Mouse (Mus musculus) lung, embryonic 14.5 days (tissue): ENCODE measurements around the gene Rpl36a. TPM values are rescaled to one million over a fixed set of nuclear protein-coding genes. Genes with fewer than 3 reads are reported as not detected.

Source experiments
- ATAC-seq: fragments of 200-750 bp; cut with Nextera tagmentation; 2 replicates; pipeline ENCODE4 v1.8.0; 2017; ENCODE audit warnings: mild to moderate bottlenecking, moderate TSS enrichment, moderate library complexity; ENCODE audit not compliant: insufficient read depth
- DNase-seq: peaks from one replicate; pipeline ENCODE4 v3.0.0-alpha.2; 2015
- H3K27ac ChIP-seq: fragments of 300-500 bp; sonication (generic); 2 replicates; pipeline ENCODE4 v1.5.1; 2014; ENCODE audit warnings: low read depth, mild to moderate bottlenecking, moderate library complexity
- H3K27me3 ChIP-seq: fragments of 300-500 bp; sonication (generic); 2 replicates; pipeline ENCODE4 v1.6.1; 2014; ENCODE audit warnings: low read length, control low read depth; ENCODE audit not compliant: insufficient read depth
- H3K36me3 ChIP-seq: fragments of 300-500 bp; sonication (generic); 2 replicates; pipeline ENCODE4 v1.6.1; 2014; ENCODE audit warnings: control low read depth; ENCODE audit not compliant: insufficient read depth
- H3K4me1 ChIP-seq: fragments of 300-500 bp; sonication (generic); 2 replicates; pipeline ENCODE4 v1.6.1; 2014; ENCODE audit warnings: antibody characterized with exemption, control low read depth; ENCODE audit not compliant: insufficient read depth
- H3K4me2 ChIP-seq: fragments of 300-500 bp; sonication (generic); 2 replicates; pipeline ENCODE4 v1.6.1; 2014; ENCODE audit warnings: mild to moderate bottlenecking
- H3K4me3 ChIP-seq: fragments of 300-500 bp; sonication (generic); 2 replicates; pipeline ENCODE4 v1.5.1; 2014; ENCODE audit warnings: low read depth, low read length
- H3K9ac ChIP-seq: fragments of 300-500 bp; sonication (generic); 2 replicates; pipeline ENCODE4 v1.6.1; 2014
- H3K9me3 ChIP-seq: fragments of 300-500 bp; sonication (generic); 2 replicates; pipeline ENCODE4 v1.6.1; 2016; ENCODE audit warnings: low read depth, low read length, control low read depth
- CTCF ChIP-seq: IDR thresholded peaks from 2 replicates; pipeline ENCODE4 v1.5.1; 2016; ENCODE audit warnings: antibody characterized with exemption, low read depth
- WGBS: fragments of 180-500 bp; shearing (Covaris S2); extraction: QIAGEN DNeasy Blood & Tissue Kit; methylation state at CpG from one replicate; pipeline ENCODE4 v1.1.7; 2014; 5-methylcytosine and 5-hydroxymethylcytosine counted together
- polyA plus RNA-seq: library from polyadenylated mRNA; unstranded; fragments of >200 nt; fragmentation: Nextera tagmentation; extraction: Ambion mirVana; gene quantifications from 2 replicates; pipeline ENCODE4 v1.2.1, GENCODE M21; 2014

Gene Rpl36a
- polyA plus RNA-seq, 1 experiment from 2014 or later = 491 TPM

DNA sequence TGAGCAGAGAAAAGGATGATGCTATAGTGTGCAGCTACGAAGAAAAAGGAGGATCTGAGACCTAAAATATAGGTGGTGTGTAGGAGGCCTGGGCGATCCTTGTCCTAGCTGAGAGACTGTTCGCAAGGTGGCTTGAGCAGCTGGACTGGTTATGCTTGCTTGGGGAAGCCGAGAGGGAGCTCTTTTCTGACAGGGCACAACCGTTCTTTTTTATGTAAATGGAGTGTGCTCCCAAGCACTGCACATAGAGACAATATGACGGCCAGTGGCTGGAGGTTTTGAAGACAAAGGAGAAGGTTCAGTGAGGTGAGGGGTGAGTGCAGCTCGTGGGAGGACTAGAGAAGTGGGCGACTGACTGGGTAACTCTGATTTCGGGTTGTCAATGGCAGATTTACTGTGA, 34.2 kb downstream of the Rpl36a start:
- DNase-seq (no peak), ATAC-seq (no peak)
- Histone ChIP-seq H3K27ac (no peak overlapping the region), H3K4me2 (no peak overlapping the region), H3K36me3 (no peaks in the 10 kb centered on the region), H3K27me3 (no peaks in the 10 kb centered on the region), H3K9ac (no peak overlapping the region), H3K4me3 (no peak overlapping the region), H3K9me3 (no peaks in the 10 kb centered on the region), H3K4me1 (no peaks in the 10 kb centered on the region)
- WGBS = 54% methylated on average over 9 of the region's 9 CpGs
- no peak for TF ChIP-seq CTCF

- Histone ChIP-seq H3K27me3 (no peaks in the 10 kb centered on the region), H3K9me3 (no peaks in the 10 kb centered on the region), H3K27ac (no peak overlapping the region), H3K9ac (no peak overlapping the region), H3K4me1 (no peaks in the 10 kb centered on the region), H3K36me3 (no peaks in the 10 kb centered on the region), H3K4me3 (no peak overlapping the region), H3K4me2 (no peak overlapping the region)
- DNase-seq (peak; percentile 4), ATAC-seq (no peak)
- TF ChIP-seq CTCF = no peak
- 52% methylated on average over 8 of the region's 8 CpGs for WGBS
These were observed 34.9 kb downstream of the Rpl36a start for GRCm38 (mm10) chrX:134620254-134620865.

- WGBS = 74% methylated on average over 3 of the region's 3 CpGs
- DNase-seq (no peak), ATAC-seq (no peak)
- H3K36me3 ChIP-seq = no peaks in the 10 kb centered on the region
- no peak for TF ChIP-seq CTCF
- no peak overlapping the region for H3K4me3 ChIP-seq
- no peaks in the 10 kb centered on the region for H3K9me3 ChIP-seq
- H3K4me1 ChIP-seq = no peaks in the 10 kb centered on the region
- no peaks in the 10 kb centered on the region for H3K27me3 ChIP-seq
- no peak overlapping the region for H3K4me2 ChIP-seq
- H3K9ac ChIP-seq = no peak overlapping the region
- H3K27ac ChIP-seq = no peak overlapping the region
These were observed 36.2 kb downstream of the Rpl36a start for GRCm38 (mm10) chrX:134621685-134622084.

- ATAC-seq (no peak), DNase-seq (no peak)
- no peak overlapping the region for H3K27ac ChIP-seq
- no peaks in the 10 kb centered on the region for H3K27me3 ChIP-seq
- no peaks in the 10 kb centered on the region for H3K9me3 ChIP-seq
- no peaks in the 10 kb centered on the region for H3K4me1 ChIP-seq
- no peak overlapping the region for H3K9ac ChIP-seq
- H3K36me3 ChIP-seq = no peaks in the 10 kb centered on the region
- no peak overlapping the region for H3K4me2 ChIP-seq
- TF ChIP-seq CTCF = no peak
- H3K4me3 ChIP-seq = no peak overlapping the region
- 49% methylated on average over 4 of the region's 4 CpGs for WGBS
These were observed 37.9 kb downstream of the Rpl36a start for GRCm38 (mm10) chrX:134623350-134623749.

DNA sequence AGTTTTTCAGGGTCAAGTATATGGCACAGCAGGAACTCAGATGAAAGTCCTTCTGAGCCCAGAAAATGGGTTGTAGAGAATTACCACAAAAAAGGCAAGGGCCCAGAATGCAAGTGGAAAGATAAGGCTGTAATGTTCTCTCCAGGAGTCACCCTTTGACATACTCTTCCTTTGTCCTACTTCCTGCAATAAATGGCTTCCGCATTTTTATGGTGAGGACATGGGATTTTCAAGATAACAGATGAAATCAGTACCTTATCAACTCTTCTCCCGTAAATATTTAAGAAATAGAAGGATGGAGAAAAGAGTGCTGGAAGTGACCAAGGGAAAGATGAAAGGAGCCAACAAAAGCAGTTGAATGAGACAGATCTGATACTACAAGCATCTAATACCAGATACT, 42.7 kb downstream of the Rpl36a start:
- Histone ChIP-seq H3K27ac (no peak overlapping the region), H3K27me3 (no peaks in the 10 kb centered on the region), H3K9me3 (no peaks in the 10 kb centered on the region), H3K36me3 (no peaks in the 10 kb centered on the region), H3K9ac (no peak overlapping the region), H3K4me2 (no peak overlapping the region), H3K4me1 (no peaks in the 10 kb centered on the region), H3K4me3 (no peak overlapping the region)
- ATAC-seq (no peak), DNase-seq (no peak)
- WGBS = 62% methylated on average over 2 of the region's 2 CpGs
- TF ChIP-seq CTCF = no peak

- Histone ChIP-seq H3K36me3 (no peaks in the 10 kb centered on the region), H3K4me3 (no peak overlapping the region), H3K27me3 (no peaks in the 10 kb centered on the region), H3K9ac (no peak overlapping the region), H3K9me3 (no peaks in the 10 kb centered on the region), H3K4me2 (no peak overlapping the region), H3K27ac (no peak overlapping the region), H3K4me1 (no peaks in the 10 kb centered on the region)
- ATAC-seq (no peak), DNase-seq (no peak)
- WGBS = 90% methylated on average over 5 of the region's 5 CpGs
- TF ChIP-seq CTCF = no peak
These were observed 47.3 kb downstream of the Rpl36a start for GRCm38 (mm10) chrX:134632710-134633109.

- DNase-seq (no peak), ATAC-seq (no peak)
- TF ChIP-seq CTCF = no peak
- no peak overlapping the region for H3K4me3 ChIP-seq
- no peaks in the 10 kb centered on the region for H3K36me3 ChIP-seq
- H3K4me2 ChIP-seq = no peak overlapping the region
- no peaks in the 10 kb centered on the region for H3K9me3 ChIP-seq
- no peaks in the 10 kb centered on the region for H3K27me3 ChIP-seq
- no peak overlapping the region for H3K27ac ChIP-seq
- H3K9ac ChIP-seq = no peak overlapping the region
- 46% methylated on average over 3 of the region's 3 CpGs for WGBS
- H3K4me1 ChIP-seq = no peaks in the 10 kb centered on the region
These were observed 49.7 kb downstream of the Rpl36a start for GRCm38 (mm10) chrX:134635111-134635510.

GRCm38 (mm10) chrX:134635860-134636259, 50.4 kb downstream of the Rpl36a start:
- TF ChIP-seq CTCF = no peak
- Histone ChIP-seq H3K9me3 (no peaks in the 10 kb centered on the region), H3K4me1 (no peaks in the 10 kb centered on the region), H3K36me3 (no peaks in the 10 kb centered on the region), H3K9ac (no peak overlapping the region), H3K27me3 (no peaks in the 10 kb centered on the region), H3K27ac (no peak overlapping the region), H3K4me3 (no peak overlapping the region), H3K4me2 (no peak overlapping the region)
- no peak for ATAC-seq
- 46% methylated on average over 3 of the region's 3 CpGs for WGBS
- peak; percentile 11 for DNase-seq

Other genes starting within 250 kb of the Rpl36a start
- 0.99 and 2.3 TPM in 2 replicates for gene Drp2, start 181.1 kb upstream of the Rpl36a start, polyA plus RNA-seq
- not detected in 2 replicates for gene Taf7l, start 109.2 kb upstream of the Rpl36a start, polyA plus RNA-seq
- gene Timm8a1, start 43.8 kb upstream of the Rpl36a start, polyA plus RNA-seq = 81.8 and 88.5 TPM in 2 replicates
- 0.84 and 1.2 TPM in 2 replicates for gene Btk, start 2.1 kb upstream of the Rpl36a start, polyA plus RNA-seq
- 3.0 and 5.1 TPM in 2 replicates for gene Gla, start 15.5 kb downstream of the Rpl36a start, polyA plus RNA-seq
- gene Hnrnph2, start 15.5 kb downstream of the Rpl36a start, polyA plus RNA-seq = 112 TPM in 2 replicates
- gene Armcx4, start 100.9 kb downstream of the Rpl36a start, polyA plus RNA-seq = 6.3 and 6.9 TPM in 2 replicates
- gene Armcx1, start 132.3 kb downstream of the Rpl36a start, polyA plus RNA-seq = 35.7 and 36.6 TPM in 2 replicates
- gene Armcx6, start 165.8 kb downstream of the Rpl36a start, polyA plus RNA-seq = 19.5 and 22.1 TPM in 2 replicates
- 69.7 and 75.8 TPM in 2 replicates for gene Armcx3, start 170.9 kb downstream of the Rpl36a start, polyA plus RNA-seq
- 66.1 and 73.3 TPM in 2 replicates for gene Armcx2, start 223.6 kb downstream of the Rpl36a start, polyA plus RNA-seq